Mouse (Mus musculus) monocyte, adult 5-6 weeks (primary cell): Measurements from ENCODE around the gene Olfr374. TPM values are rescaled to one million over a fixed set of nuclear protein-coding genes. Genes with fewer than 3 reads are reported as not detected.
"Not testable (repeated sequence)": the region's sequence is repeated elsewhere in the genome, so short reads cannot be mapped to it uniquely, and the experiment has no call there.

Experiments used
- ATAC-seq: fragments of 153-309, 156-312 bp; replicated peaks from 2 replicates; pipeline ENCODE4 v1.8.0; 2017; ENCODE audit warnings: mild to moderate bottlenecking; ENCODE audit not compliant: low TSS enrichment, insufficient number of reproducible peaks, severe bottlenecking, poor library complexity, low FRiP score
- total RNA-seq: library from RNA; stranded (forward); fragments of 200-1000, 200-491, 200-594 nt; gene quantifications from 3 replicates; pipeline ENCODE4 v1.2.3, GENCODE M21; 2017

The Olfr374 gene
- total RNA-seq: 0.21 to 0.49 TPM in 2 of 3 replicates, not detected in the other

DNA sequence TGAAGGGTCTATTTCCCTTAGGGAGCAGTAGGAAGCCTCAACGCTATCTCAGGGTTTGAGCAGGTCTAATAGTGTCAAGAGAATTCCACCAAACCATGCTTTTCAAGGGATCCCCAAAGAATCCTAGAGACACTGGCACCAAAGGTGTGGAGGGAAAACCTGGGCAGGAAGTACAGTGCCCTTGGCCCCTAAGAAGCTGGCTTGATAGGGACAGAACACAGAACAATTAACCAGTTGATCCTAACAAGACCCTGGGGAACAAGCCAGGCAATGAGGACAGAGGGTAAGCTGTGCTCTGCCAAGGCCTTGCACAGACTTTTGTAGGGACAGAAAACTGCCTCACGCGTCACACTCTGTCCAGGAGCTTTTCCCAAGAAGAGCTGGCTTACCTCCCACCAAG is at the start of gene Olfr374:
TSS of gene Olfr374 (plus strand) at position 301 of the 400 bp plus-strand sequence.
- no peak for ATAC-seq

DNA sequence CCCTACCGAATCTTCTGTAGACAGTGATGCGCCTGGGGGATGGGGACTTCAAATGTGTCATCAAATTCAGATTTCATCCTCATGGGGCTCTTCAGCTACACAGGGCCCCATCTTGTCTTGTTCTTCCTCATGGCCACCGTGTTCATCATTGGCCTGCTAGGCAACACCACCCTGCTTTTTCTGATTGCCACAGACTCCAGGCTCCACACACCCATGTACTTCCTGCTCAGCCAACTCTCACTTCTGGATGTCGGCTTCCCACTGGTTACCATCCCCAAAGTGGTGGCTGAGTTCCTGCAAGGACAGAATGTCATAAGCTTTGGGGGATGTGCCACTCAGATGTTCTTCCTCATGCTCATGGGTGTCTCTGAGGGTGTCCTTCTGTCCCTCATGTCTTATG is 49.2 kb upstream of the Olfr374 start:
- peak; percentile 78 for ATAC-seq

DNA sequence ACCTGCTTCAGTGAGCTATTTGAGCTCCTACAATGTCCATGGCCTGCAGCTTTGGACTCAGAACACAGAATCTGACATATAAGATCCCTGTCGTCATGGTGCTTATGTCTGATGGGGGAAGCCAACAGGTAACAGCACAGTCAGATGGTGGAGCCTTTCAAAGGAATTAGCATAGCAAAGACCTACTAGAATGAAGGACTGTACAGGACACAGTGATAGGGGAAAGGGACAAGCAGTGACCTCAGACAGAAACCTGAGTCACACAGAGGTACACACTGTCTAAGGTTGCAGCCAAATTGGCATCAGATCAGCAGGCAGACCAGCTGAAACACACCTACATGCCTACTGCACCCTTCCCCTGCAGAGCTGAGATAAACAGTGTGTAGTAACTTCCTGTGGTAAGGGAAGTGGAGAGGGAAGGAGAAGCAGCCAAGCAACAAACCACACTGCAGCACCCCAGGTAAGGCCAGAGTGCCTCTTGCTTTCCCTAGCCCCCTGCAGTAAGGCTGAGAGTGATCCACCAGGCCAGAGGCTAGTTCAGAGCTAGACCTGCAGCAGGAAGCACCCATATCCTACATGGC is 39.9 kb upstream of the Olfr374 start:
- ATAC-seq: peak; percentile 66

DNA sequence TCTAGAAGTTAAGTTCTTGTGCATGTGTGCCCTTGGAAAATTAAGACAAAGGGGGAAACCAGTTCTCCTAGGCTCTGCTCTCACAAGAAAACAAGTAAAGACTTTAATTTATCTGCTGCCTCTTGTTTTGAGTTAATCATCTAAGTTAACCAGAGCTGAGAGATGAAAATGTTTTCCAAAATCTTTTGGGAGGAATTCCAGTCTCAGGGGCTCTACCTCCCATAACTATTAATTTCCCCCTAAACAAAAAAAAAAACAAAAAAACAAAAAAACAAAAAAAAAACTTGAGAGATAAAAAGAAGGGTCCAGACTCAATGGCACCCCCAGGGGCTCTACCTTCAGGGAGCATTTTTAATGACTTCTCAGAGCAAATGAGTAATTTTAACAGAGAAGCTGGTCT is 24.0 kb upstream of the Olfr374 start, which contains the start of gene Olfr373:
TSS of gene Olfr373 (plus strand) at position 301 of the 400 bp plus-strand sequence.
- not testable (repeated sequence) for ATAC-seq

DNA sequence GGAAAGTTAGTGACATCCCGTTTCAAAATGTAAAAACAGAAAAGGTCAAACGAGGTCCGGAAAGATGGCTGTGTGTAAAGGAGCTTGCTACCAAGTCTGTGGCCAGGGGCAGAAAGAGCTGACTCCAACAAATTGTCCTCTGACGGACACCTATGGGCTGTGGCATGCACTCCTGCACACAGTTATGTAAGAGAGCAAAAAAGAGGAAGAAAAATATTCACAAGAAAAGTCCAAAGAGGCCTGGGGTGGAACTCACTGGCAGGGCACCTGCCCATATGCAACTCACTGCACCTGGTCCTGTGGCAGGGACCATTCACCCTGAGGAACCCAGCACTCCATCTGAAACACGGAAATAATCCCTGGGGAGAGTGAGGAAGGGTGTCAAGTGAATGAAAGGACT is 22.1 kb upstream of the Olfr374 start:
- no peak; the same call in 1 of the 2 replicates for ATAC-seq

DNA sequence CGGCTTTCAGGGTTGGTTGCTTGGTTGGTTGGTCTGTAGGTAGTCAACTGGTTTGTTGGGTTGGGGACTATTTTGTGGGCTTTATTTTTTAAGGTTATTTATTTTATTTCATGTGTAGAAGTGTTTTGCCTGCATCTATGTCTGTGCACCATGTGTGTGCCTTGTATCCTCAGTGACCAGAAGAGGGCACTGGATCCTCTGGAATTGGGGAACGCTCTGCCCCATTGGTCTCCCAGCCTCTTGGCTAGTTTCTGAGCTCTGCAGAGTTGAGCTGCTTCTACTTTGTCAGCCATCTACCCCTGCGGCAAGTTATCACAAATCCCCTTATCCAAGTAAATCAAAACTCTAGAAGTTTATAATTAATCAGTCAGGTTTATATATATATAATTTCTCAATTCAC is 19.2 kb upstream of the Olfr374 start:
- not testable (repeated sequence) for ATAC-seq

DNA sequence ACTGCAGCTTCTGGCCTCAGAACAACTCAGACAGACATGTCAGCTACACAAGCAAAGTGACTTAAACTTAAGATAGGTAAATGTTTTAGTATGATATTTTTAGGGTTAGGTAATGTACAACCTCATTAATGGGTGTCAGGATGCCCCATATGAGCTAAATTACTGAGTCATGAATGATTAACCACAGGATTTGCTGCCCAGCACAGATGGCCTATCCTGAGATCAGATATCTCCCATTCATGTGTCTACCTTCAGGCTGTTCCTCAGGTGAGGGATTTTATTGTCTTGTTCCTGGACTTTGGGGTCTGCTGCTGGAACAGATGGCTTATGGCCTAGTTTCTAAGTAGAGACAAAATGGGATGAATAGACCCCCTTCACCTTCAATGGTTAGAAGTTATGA is 10.1 kb upstream of the Olfr374 start:
- not testable (repeated sequence) for ATAC-seq

DNA sequence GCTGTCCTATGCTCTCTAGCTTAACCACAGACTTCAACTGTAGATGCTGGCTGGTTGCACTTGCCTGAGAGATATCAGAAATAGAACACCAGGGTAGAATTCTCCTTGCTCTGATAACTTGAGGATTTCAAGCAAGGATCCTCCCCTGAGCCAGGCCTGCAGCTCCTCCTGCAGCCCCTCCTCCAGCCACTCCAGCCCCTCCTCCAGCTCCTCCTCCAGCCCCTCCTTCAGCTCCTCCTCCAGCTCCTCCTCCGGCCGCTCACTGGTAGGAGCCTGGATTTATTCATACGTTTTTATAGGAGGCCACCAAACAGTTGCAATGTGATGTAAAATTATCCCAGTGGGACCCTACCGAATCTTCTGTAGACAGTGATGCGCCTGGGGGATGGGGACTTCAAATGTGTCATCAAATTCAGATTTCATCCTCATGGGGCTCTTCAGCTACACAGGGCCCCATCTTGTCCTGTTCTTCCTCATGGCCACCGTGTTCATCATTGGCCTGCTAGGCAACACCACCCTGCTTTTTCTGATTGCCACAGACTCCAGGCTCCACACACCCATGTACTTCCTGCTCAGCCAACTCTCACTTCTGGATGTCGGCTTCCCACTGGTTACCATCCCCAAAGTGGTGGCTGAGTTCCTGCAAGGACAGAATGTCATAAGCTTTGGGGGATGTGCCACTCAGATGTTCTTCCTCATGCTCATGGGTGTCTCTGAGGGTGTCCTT is 7.3 kb upstream of the Olfr374 start:
- peak; percentile 81 for ATAC-seq

DNA sequence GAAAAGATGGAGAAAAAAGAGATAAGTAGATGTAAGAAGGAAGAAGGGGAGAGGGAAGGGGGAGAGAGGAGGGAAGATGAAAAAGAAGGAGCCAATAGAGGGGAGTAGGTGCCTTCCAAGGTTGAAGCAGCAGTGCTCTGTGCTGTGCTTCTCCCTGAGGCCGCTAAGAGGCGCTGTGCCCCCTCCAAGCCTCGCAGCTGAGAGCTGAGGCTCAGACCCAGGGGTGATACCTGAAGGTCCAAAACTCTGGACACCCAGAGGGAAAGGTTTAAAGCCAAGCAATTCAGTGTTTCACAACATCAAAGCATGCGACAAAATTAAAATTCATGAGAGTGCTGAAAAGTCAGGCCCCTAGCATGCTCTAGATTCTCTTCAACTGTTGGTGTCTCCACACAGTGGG is 1.7 kb upstream of the Olfr374 start:
- 0 out of 2 replicates have a peak, but pooled peaks have one; percentile 55 for ATAC-seq

DNA sequence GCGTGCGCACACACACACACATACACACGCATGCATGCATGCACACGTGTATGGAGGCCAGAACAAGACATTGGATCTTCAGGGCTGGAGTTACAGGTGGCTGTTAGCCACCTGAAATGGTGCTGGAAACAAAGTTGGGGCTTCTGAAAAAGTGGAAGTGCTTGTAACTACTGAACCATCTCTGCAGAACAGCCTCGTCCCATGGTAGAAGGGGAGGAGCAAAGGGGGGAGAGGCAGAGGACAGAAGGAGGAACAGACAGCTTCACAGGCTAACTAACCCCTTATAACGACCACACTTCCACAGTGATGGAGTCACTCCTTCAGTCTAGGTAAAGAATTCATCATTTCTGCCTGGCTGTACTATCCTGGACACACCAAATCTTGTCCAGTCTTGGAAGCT is 4.0 kb downstream of the Olfr374 start:
- peak; percentile 50; the same call in 1 of the 2 replicates for ATAC-seq

DNA sequence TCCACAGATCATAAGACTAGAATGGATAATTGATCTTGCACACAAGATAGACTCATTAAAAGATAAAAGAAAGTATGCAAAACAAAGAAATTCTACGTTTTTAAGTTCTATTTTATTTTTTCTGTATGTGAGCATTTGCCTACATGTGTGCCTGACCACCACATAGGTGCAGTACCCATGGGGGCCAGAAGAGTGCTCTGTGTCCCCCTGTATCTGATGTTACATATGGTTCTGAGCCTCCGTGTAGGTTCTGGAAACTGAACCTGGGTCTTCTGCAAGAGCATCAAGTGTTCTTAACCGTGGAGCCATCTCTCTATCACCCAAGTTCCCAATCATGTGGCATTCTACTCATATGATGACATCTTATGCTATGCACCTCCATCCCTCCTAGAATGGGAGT is 5.6 kb downstream of the Olfr374 start:
- no peak for ATAC-seq

DNA sequence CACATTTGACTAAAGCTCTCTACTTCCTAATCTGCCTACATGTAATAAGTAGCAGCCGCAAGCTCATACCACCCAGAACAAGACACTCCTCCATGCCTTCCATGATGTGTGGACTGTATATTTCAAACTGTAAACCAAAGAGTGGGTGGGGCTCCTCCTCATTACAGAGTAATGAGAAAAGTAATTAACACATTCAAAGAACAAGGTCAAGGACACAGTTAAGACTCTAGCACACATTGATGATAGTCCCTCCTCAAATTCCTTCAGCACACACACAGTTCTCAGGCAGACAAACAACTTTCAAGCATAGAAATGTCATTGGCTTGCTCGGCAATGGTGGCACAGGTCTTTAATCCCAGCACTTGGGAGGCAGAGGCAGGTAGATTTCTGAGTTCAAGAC is 8.4 kb downstream of the Olfr374 start:
- ATAC-seq: no peak

DNA sequence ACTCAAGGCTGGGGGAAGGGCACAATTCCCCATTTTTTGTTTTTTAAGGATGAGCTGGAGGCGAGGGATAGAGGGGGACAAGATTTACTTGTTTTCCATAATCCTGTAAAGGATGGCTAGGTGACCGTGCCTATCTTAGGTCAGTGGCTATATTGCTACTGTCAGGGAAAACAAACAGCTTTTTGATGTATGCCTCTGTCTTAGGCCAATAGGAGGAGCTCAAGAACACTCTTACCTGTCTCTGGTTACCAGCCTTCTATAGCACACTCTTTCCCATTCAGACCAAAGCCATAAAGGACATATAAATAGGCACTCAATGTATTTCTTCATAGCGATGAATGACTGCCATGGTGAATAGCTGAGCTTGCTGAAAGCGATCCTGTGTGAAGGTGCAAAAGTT is 11.8 kb downstream of the Olfr374 start:
- ATAC-seq: no peak

DNA sequence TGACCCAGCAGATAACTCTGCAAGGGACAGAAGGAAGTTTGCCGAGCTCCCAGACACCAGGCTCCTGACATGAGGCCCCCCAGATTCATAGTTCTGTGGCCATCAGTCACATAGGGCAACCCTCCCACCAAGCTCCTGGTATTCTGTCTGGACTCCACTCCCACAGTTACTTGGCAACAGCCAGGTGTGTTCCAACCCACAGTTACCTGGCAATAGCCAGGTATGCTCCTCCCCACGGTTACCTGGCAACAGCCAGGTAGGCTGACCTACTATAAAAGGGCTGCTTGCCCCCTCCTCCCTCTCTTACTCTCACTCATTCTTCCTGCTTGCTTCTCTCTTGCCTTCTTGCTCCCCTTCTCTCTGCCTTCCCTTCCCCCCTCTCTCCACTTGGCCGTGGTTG is 14.6 kb downstream of the Olfr374 start:
- not testable (repeated sequence) for ATAC-seq

DNA sequence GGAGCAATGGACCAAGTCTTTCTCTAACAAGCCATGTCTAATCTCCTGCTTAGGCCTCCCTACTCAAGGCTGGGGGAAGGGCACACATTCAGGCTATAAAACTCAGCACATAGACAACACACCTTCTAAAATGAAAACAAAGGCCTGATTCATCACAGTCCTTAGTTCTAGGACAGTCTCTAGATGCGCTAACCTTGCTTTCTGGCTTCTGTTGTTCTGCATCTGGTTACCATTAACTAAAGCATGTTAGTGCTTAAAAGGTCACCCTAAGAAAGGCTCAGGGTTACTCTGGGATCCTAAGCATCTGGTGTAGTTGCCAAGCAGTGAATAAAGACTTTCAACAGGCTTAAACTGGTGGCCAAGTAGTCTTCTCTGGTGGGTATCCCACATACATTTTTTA is 15.2 kb downstream of the Olfr374 start:
- no peak for ATAC-seq

DNA sequence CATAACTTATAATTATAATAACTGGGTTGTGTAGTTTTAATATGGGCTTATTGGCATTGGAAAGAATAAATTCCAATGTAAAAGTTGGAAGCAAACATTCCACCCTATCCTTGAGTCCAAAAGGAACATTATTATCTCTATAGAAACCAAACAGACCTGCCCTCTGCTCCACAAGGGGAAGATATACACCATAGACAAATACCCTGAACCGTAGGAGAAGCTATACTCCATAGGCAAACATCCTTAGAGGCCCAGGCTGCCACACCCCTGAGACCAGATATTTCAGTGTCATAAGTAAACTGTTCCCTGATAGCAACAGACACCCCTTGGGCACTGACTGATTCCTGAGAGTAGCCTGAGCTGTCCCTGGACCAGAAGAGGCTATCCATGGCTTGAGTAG is 21.0 kb downstream of the Olfr374 start:
- no peak for ATAC-seq

DNA sequence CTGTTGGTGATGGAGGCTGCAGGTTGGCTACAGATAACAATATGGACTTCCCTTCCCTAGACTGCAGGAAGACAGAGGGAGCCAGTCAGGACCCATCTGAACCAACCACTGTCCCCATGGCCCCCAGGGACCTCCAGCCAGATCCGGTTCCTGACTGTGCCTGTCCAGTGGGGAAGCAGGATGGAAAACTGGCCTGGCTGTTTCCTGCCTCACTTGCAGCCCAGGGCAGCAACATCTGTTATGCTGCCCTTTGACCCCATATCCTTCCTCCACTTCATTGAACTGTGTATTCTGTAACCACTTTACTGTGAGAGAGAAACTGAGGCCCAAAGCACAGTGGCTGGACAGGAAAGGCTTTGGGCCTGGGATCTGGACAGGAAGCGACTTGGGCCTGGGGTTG is 24.4 kb downstream of the Olfr374 start:
- no peak for ATAC-seq

DNA sequence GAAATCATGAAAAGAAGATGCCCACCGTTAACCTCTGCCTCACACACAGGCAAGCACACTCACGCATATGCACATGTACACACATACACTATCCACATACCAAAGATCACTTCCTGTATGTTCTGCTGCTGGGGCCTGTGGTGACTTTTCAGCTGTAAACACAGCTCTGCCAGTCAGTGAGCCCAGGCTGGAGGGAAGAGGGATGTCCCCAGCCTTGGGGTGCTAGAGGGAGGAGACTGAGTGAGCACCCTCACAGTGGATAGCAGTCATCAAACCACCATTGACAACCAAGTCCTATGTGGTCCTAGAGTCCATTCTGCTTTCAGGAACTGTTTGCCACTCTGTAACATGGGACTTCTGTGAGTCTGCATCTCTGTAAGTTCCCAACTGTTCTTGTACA is 25.1 kb downstream of the Olfr374 start:
- no peak for ATAC-seq

DNA sequence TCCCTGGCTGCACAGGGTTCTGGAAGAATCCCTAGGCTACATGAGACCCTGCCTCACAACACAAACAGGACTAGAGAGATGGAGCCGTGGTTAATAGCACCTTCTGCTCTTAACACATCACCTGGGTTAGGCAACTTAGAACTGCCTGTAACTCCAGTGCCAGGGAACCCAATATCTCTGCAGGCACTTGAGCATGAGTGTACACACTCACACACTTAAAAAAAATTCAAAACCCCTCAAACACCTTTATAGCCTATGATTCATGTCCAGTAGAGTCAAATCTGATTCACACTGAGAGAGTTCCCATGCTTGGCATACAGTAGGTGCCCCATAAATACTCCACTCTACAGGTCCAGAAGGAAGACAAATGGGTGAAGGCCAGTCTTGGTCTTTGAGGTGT is 25.6 kb downstream of the Olfr374 start:
- ATAC-seq: no peak

DNA sequence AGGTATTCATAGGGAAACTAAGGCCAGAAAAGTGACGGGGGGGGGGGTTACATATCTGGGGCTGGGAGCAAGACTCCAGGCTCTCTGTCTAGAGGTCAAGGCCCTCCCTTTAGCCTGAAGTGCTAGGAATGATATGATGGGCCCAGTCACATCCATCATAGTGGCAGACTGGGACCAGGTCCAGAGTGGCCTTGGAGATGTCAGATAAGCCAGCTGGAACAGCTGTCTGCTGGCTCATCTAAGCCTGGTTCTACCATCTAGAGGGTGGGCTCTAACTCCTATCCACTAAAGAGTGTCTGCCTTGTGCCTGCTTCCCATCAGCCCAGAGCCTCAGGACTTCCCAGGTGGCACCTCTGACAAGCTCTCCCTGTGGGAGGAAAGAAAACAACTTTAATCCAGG is 26.1 kb downstream of the Olfr374 start:
- ATAC-seq: no peak
